Mouse (Mus musculus): Measurements from ENCODE around the gene Rai1.

GRCm38 (mm10) chr11:60196344-60196743 is 91.5 kb downstream of the Rai1 start:
- TF ChIP-seq GATA1 (IDR thresholded peaks at IDR 0.05; ENCODE audit: low read length) (no peak), TAL1 (IDR thresholded peaks at IDR 0.05; ENCODE audit: low read length) (no peak)
